Mouse (Mus musculus) MEL (cell line): ENCODE measurements around the gene Itpr2. TPM values are rescaled to one million over a fixed set of nuclear protein-coding genes. Genes with fewer than 3 reads are reported as not detected.

Experiments
- DNase-seq: peaks from one replicate; pipeline ENCODE4 v3.0.0; 2011; ENCODE audit warnings: low read depth, low spot score
- H3K27ac ChIP-seq: 2 replicates; pipeline ENCODE4 v1.5.1; 2012; ENCODE audit warnings: low read depth, mild to moderate bottlenecking, control low read depth, low read length, moderate library complexity; ENCODE audit not compliant: control insufficient read depth
- H3K27me3 ChIP-seq, 2 experiments: fragments of 150-350 bp in 1 of 2; sonication (generic) in 1 of 2; 2 replicates each; pipeline ENCODE4 v1.6.1; 2012; ENCODE audit warnings: low read length in 2 of 2, mild to moderate bottlenecking in 2 of 2, improper control_type of control experiment in 1 of 2, moderate library complexity in 1 of 2; ENCODE audit not compliant: insufficient read depth in 2 of 2, control insufficient read depth in 1 of 2
- H3K36me3 ChIP-seq, 2 experiments: 2 replicates each; pipeline ENCODE4 v1.6.1; 2012 to 2014; ENCODE audit warnings: low read length in 2 of 2, improper control_type of control experiment in 1 of 2, inconsistent platforms in 1 of 2, mild to moderate bottlenecking in 1 of 2; ENCODE audit not compliant: insufficient read depth in 2 of 2, control insufficient read depth in 1 of 2
- H3K4me1 ChIP-seq, 2 experiments: fragments of 150-350 bp in 1 of 2; sonication (generic) in 1 of 2; 2 replicates each; pipeline ENCODE4 v1.6.1; 2012; ENCODE audit warnings: low read length in 2 of 2, improper control_type of control experiment in 1 of 2, mild to moderate bottlenecking in 1 of 2; ENCODE audit not compliant: insufficient read depth in 2 of 2, control insufficient read depth in 1 of 2
- H3K4me3 ChIP-seq, 2 experiments: fragments of 150-350 bp in 1 of 2; sonication (generic) in 1 of 2; 2 replicates each; pipeline ENCODE4 v1.5.1; 2012; ENCODE audit warnings: low read depth in 2 of 2, low read length in 2 of 2, mild to moderate bottlenecking in 2 of 2, moderate library complexity in 2 of 2, control low read depth in 1 of 2, improper control_type of control experiment in 1 of 2; ENCODE audit not compliant: control insufficient read depth in 1 of 2, insufficient read depth in 1 of 2
- H3K79me2 ChIP-seq: 2 replicates; pipeline ENCODE4 v1.6.1; 2012; ENCODE audit warnings: mild to moderate bottlenecking, low read length, moderate library complexity; ENCODE audit not compliant: control insufficient read depth, poor library complexity, insufficient read depth
- H3K9ac ChIP-seq: 2 replicates; pipeline ENCODE4 v1.6.1; 2012; ENCODE audit warnings: low read depth, mild to moderate bottlenecking, control low read depth, low read length, moderate library complexity; ENCODE audit not compliant: control insufficient read depth, poor library complexity, severe bottlenecking
- H3K9me3 ChIP-seq: fragments of 150-350 bp; sonication (generic); replicated peaks from 2 replicates; pipeline ENCODE4 v1.6.1; 2012; ENCODE audit warnings: mild to moderate bottlenecking, low read length, improper control_type of control experiment, moderate library complexity; ENCODE audit not compliant: insufficient read depth
- BHLHE40 ChIP-seq: IDR thresholded peaks from 2 replicates; pipeline ENCODE4 v1.6.1; 2012; ENCODE audit warnings: low read depth, mild to moderate bottlenecking, inconsistent platforms, low read length, improper control_type of control experiment, borderline replicate concordance
- ELF1 ChIP-seq: IDR thresholded peaks from 2 replicates; pipeline ENCODE4 v1.6.1; 2014; ENCODE audit warnings: low read depth, mild to moderate bottlenecking, inconsistent platforms, low read length, improper control_type of control experiment, moderate library complexity
- EP300 ChIP-seq, 2 experiments: IDR thresholded peaks; 2 replicates each; pipeline ENCODE4 v1.6.1; 2011; ENCODE audit warnings: improper control_type of control experiment in 2 of 2, low read length in 2 of 2, low read depth in 1 of 2, mild to moderate bottlenecking in 1 of 2
- ETS1 ChIP-seq: IDR thresholded peaks from 2 replicates; pipeline ENCODE4 v1.6.1; 2012; ENCODE audit warnings: low read depth, mild to moderate bottlenecking, inconsistent platforms, low read length, improper control_type of control experiment, moderate library complexity
- HCFC1 ChIP-seq: IDR thresholded peaks from 2 replicates; pipeline ENCODE4 v1.6.1; 2012; ENCODE audit warnings: low read depth, mild to moderate bottlenecking, inconsistent platforms, low read length, improper control_type of control experiment, moderate library complexity
- KAT2A ChIP-seq: conservative IDR thresholded peaks from 2 replicates; pipeline ENCODE4 v1.6.1; 2012; ENCODE audit warnings: low read depth, low read length, improper control_type of control experiment, inconsistent platforms
- MAX ChIP-seq: IDR thresholded peaks from 2 replicates; pipeline ENCODE4 v1.6.1; 2011; ENCODE audit warnings: low read length, improper control_type of control experiment
- MAZ ChIP-seq: IDR thresholded peaks from 2 replicates; pipeline ENCODE4 v1.6.1; 2012; ENCODE audit warnings: low read depth, mild to moderate bottlenecking, inconsistent platforms, low read length, improper control_type of control experiment
- MEF2A ChIP-seq: IDR thresholded peaks from 2 replicates; pipeline ENCODE4 v1.6.1; 2014; ENCODE audit warnings: low read depth, mild to moderate bottlenecking, inconsistent platforms, low read length, improper control_type of control experiment; ENCODE audit not compliant: poor library complexity, insufficient replicate concordance, severe bottlenecking; ENCODE audit errors: extremely low read depth
- MXI1 ChIP-seq: IDR thresholded peaks from 2 replicates; pipeline ENCODE4 v1.6.1; 2011; ENCODE audit warnings: mild to moderate bottlenecking, low read depth, low read length, improper control_type of control experiment
- NELFE ChIP-seq: IDR thresholded peaks from 2 replicates; pipeline ENCODE4 v1.6.1; 2011; ENCODE audit warnings: low read depth, low read length, improper control_type of control experiment
- NRF1 ChIP-seq: IDR thresholded peaks from 2 replicates; pipeline ENCODE4 v1.6.1; 2014; ENCODE audit warnings: low read depth, mild to moderate bottlenecking, inconsistent platforms, low read length, improper control_type of control experiment, moderate library complexity; ENCODE audit not compliant: poor library complexity, insufficient read depth, severe bottlenecking
- POLR2AphosphoS5 ChIP-seq: IDR thresholded peaks from 2 replicates; pipeline ENCODE4 v1.6.1; 2012; ENCODE audit warnings: low read depth, borderline replicate concordance, mild to moderate bottlenecking, inconsistent platforms, low read length, moderate library complexity, mixed read lengths
- SIN3A ChIP-seq: IDR thresholded peaks from 2 replicates; pipeline ENCODE4 v1.6.1; 2012; ENCODE audit warnings: low read length, improper control_type of control experiment, inconsistent platforms
- SMC3 ChIP-seq: IDR thresholded peaks from 2 replicates; pipeline ENCODE4 v1.6.1; 2011; ENCODE audit warnings: low read depth, low read length, improper control_type of control experiment
- TBP ChIP-seq: IDR thresholded peaks from 2 replicates; pipeline ENCODE4 v1.8.0; 2011; ENCODE audit warnings: low read depth, low read length, improper control_type of control experiment
- USF1 ChIP-seq: IDR thresholded peaks from 2 replicates; pipeline ENCODE4 v1.6.1; 2014; ENCODE audit warnings: low read depth, mild to moderate bottlenecking, inconsistent platforms, low read length, improper control_type of control experiment, moderate library complexity
- USF2 ChIP-seq, 2 experiments: IDR thresholded peaks; 2 replicates each; pipeline ENCODE4 v1.6.1; 2011 to 2012; ENCODE audit warnings: improper control_type of control experiment in 2 of 2, low read length in 2 of 2, borderline replicate concordance in 1 of 2, inconsistent platforms in 1 of 2, low read depth in 1 of 2, mild to moderate bottlenecking in 1 of 2; ENCODE audit not compliant: insufficient read depth in 1 of 2
- ZMIZ1 ChIP-seq: IDR thresholded peaks from 2 replicates; pipeline ENCODE4 v1.6.1; 2012; ENCODE audit warnings: low read depth, mild to moderate bottlenecking, inconsistent platforms, low read length, improper control_type of control experiment, moderate library complexity
- ZNF384 ChIP-seq: IDR thresholded peaks from 2 replicates; pipeline ENCODE4 v1.6.1; 2012; ENCODE audit warnings: low read depth, mild to moderate bottlenecking, inconsistent platforms, low read length, improper control_type of control experiment
- polyA plus RNA-seq, 2 experiments: library from polyadenylated mRNA; stranded (reverse) in 1 of 2; unstranded in 1 of 2; fragments of >175 nt in 1 of 2; fragments of >200 nt in 1 of 2; gene quantifications; 2 replicates each; pipeline versions ENCODE4 v1.2.1 to v1.2.4; 2012; ENCODE audit warnings: low replicate concordance in 2 of 2, low read depth in 1 of 2; ENCODE audit not compliant: insufficient read length in 2 of 2, insufficient read depth in 1 of 2, missing spikeins in 1 of 2
- total RNA-seq: library from RNA; depleted of rRNA; stranded (reverse); fragments of 300-350 nt; gene quantifications from 2 replicates; pipeline ENCODE4 v1.2.3, GENCODE M21; 2012

The Itpr2 gene
- total and polyA plus RNA-seq, 3 experiments: 1.5 to 3.0 TPM; not detected in 1

DNA sequence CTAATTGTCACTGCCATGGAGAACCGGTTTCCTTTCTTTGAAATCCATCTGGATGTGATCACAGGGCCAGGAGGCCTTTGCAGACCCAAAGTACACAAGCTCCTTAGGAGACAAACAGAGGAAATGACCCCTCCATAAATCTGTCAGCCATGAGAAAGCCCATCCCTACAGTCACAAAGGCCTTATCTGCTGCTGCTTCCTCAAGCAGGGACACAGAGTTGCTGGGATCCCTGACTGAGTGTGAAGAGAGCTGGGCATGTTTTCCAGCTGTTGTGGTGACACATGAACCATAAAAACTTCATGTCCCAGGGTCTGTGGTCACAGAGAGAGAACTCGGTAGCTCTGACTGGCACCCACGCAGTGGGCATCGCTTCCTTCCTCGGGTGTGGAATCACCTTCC lies 28.7 kb upstream of the Itpr2 start:
- Histone ChIP-seq H3K36me3 (no peaks in the 10 kb centered on the region), H3K27me3 (peaks cover 0 to 3% of the 10 kb centered on the region in 2 experiments; a peak in 2 of 4 replicates), H3K4me1 (no peaks in the 10 kb centered on the region; a peak in 1 of 4 replicates), H3K9ac (no peak overlapping the region), H3K79me2 (no peaks in the 10 kb centered on the region), H3K9me3 (no peaks in the 10 kb centered on the region), H3K27ac (no peak overlapping the region), H3K4me3 (no peak overlapping the region)
- TF ChIP-seq MAX (no peak), ZMIZ1 (no peak), ELF1 (no peak), ZNF384 (no peak), KAT2A (no peak), NELFE (no peak), SMC3 (no peak), MEF2A (no peak), POLR2AphosphoS5 (no peak), ETS1 (no peak), HCFC1 (no peak), BHLHE40 (no peak), MXI1 (no peak), SIN3A (no peak), USF1 (no peak)
- DNase-seq: no peak

DNA sequence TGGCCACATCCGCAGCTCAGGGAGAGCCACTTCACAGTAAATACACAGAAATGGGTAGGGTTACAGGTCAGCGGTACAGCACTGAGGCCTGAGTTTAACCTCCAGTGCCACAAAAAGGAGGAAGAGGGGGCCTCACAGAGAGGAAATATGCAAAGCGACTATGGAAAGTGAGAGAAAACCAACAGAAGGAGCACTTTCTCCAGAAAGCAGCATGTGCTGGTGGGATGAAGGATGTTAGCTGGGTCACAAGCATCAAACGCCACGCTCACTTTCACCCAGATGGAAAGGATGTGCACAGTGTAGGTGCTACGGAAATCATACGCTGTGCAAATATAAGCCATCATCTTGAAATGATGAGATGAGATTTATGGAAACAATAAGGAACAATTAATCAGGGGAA lies 28.3 kb upstream of the Itpr2 start:
- no peak for DNase-seq
- Histone ChIP-seq H3K9ac (no peak overlapping the region), H3K4me3 (no peak overlapping the region), H3K36me3 (no peaks in the 10 kb centered on the region), H3K27ac (no peak overlapping the region), H3K9me3 (no peaks in the 10 kb centered on the region), H3K79me2 (no peaks in the 10 kb centered on the region), H3K4me1 (no peaks in the 10 kb centered on the region; a peak in 1 of 4 replicates), H3K27me3 (peaks cover 0 to 3% of the 10 kb centered on the region in 2 experiments; a peak in 2 of 4 replicates)
- TF ChIP-seq MXI1 (no peak), NRF1 (no peak), USF2 (IDR thresholded peaks at IDR 0.05; ENCODE audit: borderline replicate concordance in 1 of 2, insufficient read depth in 1 of 2, low read depth in 1 of 2, low read length in 2 of 2) (no peak), ZNF384 (no peak), TBP (no peak), USF1 (no peak), EP300 (IDR thresholded peaks at IDR 0.05; ENCODE audit: low read depth in 1 of 2, low read length in 2 of 2) (no peak), MAZ (no peak)
